Mouse (Mus musculus): ENCODE measurements around the gene Faim. TPM values are rescaled to one million over a fixed set of nuclear protein-coding genes. Genes with fewer than 3 reads are reported as not detected.

Gene Faim
- polyA plus RNA-seq, 1 experiment from 2014 or later = 39.9 TPM

DNA sequence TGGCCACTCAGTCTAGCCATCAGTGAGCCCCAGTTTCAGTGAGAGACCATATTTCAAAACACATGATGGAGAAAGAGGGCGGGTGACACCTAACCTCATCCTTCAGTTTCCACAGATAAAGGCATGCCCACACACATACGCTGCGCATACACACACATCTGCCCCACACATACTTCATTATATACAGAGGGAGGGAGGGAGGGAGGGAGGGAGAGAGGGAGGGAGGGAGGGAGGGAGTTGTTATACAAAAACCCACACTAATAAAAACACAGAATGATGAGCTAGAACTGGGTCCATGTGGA, 23.7 kb downstream of the Faim start:
- no peak for TF ChIP-seq CTCF (IDR thresholded peaks at IDR 0.05)
- ChIA-PET POLR2A (no interaction called here), CTCF (no interaction called here)
- DNase-seq (ENCODE audit: low read depth, low spot score) (no peak), ATAC-seq (no peak)
- H3K27me3 ChIP-seq = no peaks in the 10 kb centered on the region
- in situ Hi-C loops (cut with MboI; ENCODE audit: low pct_unique_long_range_greater_than_20kb) = no loop called here

DNA sequence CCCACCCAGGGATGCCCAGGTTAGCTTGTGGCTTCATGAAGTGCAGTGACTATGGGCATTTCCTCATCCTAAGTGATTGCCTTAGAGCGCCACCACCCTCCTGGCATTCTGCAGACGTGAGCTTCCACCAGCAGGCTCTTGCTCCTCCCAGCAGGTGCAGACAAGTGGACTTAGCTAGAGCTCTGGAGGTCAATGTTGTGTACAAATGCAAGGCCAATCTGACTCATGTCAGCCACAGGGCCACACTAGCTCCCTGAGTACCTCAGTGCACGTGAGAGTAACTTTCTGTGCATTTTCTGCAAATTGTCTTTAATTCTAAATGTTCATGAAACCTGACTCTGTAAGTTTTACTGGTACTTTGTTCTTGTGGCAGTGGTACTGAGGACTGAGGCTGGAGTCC, 30.1 kb downstream of the Faim start:
- ATAC-seq (no peak), DNase-seq (ENCODE audit: low read depth, low spot score) (no peak)
- ChIA-PET POLR2A (no interaction called here), CTCF (no interaction called here)
- in situ Hi-C loops (cut with MboI; ENCODE audit: low pct_unique_long_range_greater_than_20kb) = no loop called here
- TF ChIP-seq CTCF (IDR thresholded peaks at IDR 0.05) = no peak
- H3K27me3 ChIP-seq = no peaks in the 10 kb centered on the region

DNA sequence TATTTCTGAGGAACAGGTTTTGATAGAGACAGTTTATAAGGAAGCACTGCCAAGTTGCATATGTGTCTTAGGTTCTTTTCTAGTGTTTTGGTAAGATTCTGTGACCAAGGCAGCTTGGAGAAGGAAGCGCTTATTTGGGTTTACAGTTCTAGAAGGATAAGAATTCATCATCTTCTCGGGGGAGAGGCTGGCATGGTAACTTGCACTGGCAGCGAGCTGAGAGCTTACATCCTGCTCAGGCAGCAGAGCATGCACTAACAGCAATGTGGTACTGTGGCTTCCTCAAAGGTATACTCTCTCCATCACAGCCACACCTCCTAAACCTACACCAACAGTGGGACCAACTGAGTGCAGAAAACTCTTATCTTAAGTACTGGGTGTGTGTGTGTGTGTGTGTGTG, 30.6 kb downstream of the Faim start:
- in situ Hi-C loops (cut with MboI; ENCODE audit: low pct_unique_long_range_greater_than_20kb) = no loop called here
- no peak for ATAC-seq

DNA sequence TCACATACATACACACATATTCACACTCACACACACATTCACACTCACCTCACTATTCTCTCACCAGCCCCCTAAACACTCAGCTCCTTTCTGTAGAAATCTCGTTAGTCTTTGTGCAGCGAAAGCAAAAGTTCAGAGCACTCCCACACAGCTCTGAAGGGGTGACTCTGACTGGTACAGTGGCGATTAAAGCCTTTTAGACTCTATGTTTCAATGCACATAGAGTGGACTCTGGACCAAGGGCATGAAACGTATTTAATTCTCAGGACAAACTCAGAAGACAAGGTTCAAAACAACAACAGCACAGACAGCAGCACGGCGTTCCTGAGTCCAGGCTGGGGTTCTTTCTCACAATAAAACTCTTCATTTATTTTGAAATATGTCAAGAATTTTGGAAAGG, 31.5 kb downstream of the Faim start:
- in situ Hi-C loops (cut with MboI; ENCODE audit: low pct_unique_long_range_greater_than_20kb) = no loop called here
- no peak for DNase-seq (ENCODE audit: low read depth, low spot score)
- CTCF ChIA-PET = no interaction called here
- POLR2A ChIA-PET = no interaction called here
- ATAC-seq = no peak
- H3K27me3 ChIP-seq = no peaks in the 10 kb centered on the region
- TF ChIP-seq CTCF (IDR thresholded peaks at IDR 0.05) = no peak

More for the DNA sequence above, 30.6 kb downstream of the Faim start:
- ChIA-PET POLR2A (no interaction called here), CTCF (no interaction called here)
- TF ChIP-seq CTCF (IDR thresholded peaks at IDR 0.05) = no peak
- no peak for DNase-seq (ENCODE audit: low read depth, low spot score)
- no peaks in the 10 kb centered on the region for H3K27me3 ChIP-seq

DNA sequence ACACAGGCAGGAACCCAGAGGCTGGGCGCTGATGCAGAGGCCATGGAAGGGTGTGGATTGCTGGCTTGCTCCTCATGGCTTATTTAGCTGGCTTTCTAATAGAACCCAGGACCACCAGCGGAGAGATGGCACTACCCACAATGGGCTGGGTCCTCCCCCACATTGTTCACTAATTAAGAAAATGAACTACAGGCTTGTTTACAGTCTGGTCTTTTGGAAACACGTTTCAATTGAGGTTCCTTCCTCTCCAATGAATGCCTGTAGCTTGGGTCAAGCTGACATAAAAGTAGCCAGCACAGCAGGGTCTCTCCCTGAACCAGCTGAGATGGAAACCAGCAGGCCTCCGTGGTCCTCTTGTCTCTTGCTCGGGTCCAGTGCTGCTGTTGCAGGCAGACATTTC, 35.0 kb downstream of the Faim start:
- ChIA-PET POLR2A (no interaction called here), CTCF (no interaction called here)
- no peak for TF ChIP-seq CTCF (IDR thresholded peaks at IDR 0.05)
- no peak for DNase-seq (ENCODE audit: low read depth, low spot score)
- in situ Hi-C loops (cut with MboI; ENCODE audit: low pct_unique_long_range_greater_than_20kb) = no loop called here
- no peak for ATAC-seq
- H3K27me3 ChIP-seq = no peaks in the 10 kb centered on the region

DNA sequence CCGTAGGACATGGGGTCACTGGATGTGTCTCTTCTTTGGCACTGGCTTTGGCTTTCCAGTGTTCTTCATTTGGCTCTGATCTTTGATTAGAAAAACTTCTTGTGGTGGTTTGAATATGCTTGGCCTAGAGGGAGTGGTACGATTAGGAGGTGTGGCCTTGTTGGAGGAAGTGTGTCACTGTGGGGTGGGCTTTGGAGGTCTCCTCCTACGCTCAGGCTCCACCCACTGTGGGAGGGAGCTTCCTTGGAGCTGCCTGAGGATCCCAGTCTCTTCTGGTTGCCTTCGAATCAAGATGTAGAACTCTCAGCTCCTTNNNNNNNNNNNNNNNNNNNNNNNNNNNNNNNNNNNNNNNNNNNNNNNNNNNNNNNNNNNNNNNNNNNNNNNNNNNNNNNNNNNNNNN, 35.6 kb downstream of the Faim start:
- in situ Hi-C loops (cut with MboI; ENCODE audit: low pct_unique_long_range_greater_than_20kb) = no loop called here
- no peaks in the 10 kb centered on the region for H3K27me3 ChIP-seq
- ChIA-PET CTCF (no interaction called here), POLR2A (no interaction called here)
- DNase-seq (ENCODE audit: low read depth, low spot score) = no peak
- no peak for TF ChIP-seq CTCF (IDR thresholded peaks at IDR 0.05)
- no peak for ATAC-seq

DNA sequence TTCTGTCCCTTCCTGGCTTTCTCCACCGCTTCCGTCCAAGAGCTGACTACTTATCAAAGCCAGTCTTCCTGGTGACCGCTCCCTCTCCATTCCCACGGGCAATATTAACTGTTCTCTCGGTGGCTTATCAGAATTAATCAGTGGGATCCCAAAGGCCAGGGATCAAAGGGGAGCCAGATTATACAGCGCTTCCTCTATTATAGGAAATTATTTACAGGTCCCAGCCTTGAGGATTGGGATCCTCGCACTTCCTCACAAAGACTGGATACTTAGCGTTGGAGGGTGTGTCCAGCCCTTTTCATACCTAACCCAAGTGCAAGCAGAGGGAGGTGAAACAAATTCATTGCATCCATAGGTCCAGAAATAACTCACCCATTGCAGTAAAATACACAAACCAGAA, 45.9 kb downstream of the Faim start:
- no peak for TF ChIP-seq CTCF (IDR thresholded peaks at IDR 0.05)
- POLR2A ChIA-PET = no interaction called here
- in situ Hi-C loops (cut with MboI; ENCODE audit: low pct_unique_long_range_greater_than_20kb) = no loop called here
- no peaks in the 10 kb centered on the region for H3K27me3 ChIP-seq
- CTCF ChIA-PET = no interaction called here
- DNase-seq (ENCODE audit: low read depth, low spot score) (no peak), ATAC-seq (no peak)

DNA sequence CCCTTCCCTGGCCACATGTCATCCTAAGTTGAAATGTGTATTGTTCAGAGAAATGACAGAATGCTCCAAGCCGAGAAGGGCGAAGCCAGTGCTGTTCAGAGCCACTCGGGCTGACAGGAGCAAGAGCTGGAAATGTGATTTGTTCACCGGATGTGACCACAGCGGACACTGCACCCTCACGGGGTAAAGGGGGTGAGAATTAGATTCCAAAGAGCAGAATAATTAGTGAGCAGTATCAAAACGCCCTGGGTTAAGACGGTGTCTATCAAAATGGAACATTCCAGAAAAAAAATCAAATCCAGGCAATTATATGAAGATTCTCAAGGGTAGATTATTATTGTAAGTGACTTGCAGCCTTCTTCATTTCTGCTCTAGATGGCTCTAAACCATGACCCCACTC, 47.9 kb downstream of the Faim start:
- in situ Hi-C loops (cut with MboI; ENCODE audit: low pct_unique_long_range_greater_than_20kb) = no loop called here
- H3K27me3 ChIP-seq = no peaks in the 10 kb centered on the region
- CTCF ChIA-PET = no interaction called here
- POLR2A ChIA-PET = no interaction called here
- no peak for DNase-seq (ENCODE audit: low read depth, low spot score)
- ATAC-seq = no peak
- no peak for TF ChIP-seq CTCF (IDR thresholded peaks at IDR 0.05)

DNA sequence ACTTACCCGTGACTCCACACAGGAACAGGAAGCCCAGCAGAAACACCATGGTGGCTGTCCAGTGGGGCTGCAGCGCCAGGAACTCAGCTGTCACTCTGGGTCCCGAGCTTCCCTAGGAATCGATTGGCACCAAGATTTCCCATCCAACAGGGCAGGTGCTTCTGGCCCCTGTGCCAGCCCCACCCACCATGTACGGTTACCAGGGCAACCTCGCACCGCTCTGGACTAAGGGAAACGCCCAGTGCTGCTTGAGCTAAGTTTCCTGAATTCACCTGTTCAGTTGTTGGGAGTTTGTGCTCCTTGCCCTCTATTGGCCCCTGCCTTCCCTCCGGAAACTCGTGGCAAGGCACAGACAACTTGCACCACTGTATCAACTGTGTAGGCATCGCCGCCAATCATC, 49.4 kb downstream of the Faim start, which contains the start of gene Gm1123:
Gene Gm1123, minus strand, starts transcription at position 141 of the 400 bp plus-strand sequence.
- ChIA-PET CTCF (no interaction called here), POLR2A (no interaction called here)
- in situ Hi-C loops (cut with MboI; ENCODE audit: low pct_unique_long_range_greater_than_20kb) = no loop called here
- TF ChIP-seq CTCF (IDR thresholded peaks at IDR 0.05) = no peak
- no peaks in the 10 kb centered on the region for H3K27me3 ChIP-seq
- DNase-seq (ENCODE audit: low read depth, low spot score) = no peak
- no peak for ATAC-seq

DNA sequence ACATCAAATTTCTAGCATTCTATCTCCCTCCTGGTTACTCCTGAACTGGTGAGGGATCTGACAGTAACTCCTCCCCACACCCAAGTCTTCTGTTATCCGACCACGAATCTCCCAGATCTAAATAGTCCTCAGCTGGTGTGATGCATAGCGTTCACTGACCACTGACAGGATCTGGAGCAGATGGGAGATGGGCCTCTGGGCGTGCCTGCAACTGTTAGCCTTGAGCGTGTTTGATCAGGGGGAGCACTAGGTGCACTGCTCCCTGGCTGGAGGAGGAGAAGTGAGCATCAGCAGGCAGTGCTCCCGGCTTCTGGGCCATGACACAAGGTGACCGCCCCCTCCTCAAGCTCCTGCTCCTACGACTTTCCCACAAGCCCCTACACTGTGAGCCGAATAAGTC, 55.8 kb downstream of the Faim start:
- no peak for ATAC-seq
- no peak for TF ChIP-seq CTCF (IDR thresholded peaks at IDR 0.05)
- no peaks in the 10 kb centered on the region for H3K27me3 ChIP-seq
- ChIA-PET POLR2A (no interaction called here), CTCF (no interaction called here)
- DNase-seq (ENCODE audit: low read depth, low spot score) = no peak
- in situ Hi-C loops (cut with MboI; ENCODE audit: low pct_unique_long_range_greater_than_20kb) = no loop called here

DNA sequence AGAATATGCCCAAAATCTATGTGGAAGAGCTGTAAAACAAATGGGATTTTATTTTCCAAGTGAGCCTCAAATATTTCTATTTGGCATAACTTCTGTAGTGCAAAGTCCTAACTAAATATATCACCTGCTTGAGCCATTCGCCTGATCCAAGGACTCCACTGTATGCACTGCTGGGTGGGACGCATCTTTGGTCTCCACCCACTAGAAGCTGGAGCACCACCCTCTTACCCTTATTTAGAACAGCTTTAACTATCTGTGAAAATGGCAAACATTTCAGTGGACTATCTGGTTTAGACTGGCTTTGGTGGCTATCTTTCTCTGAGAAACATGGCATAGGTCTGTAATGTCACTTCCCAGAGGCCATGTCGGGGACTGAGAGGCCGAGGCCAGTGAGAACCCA, 56.5 kb downstream of the Faim start:
- ATAC-seq (no peak), DNase-seq (ENCODE audit: low read depth, low spot score) (no peak)
- in situ Hi-C loops (cut with MboI; ENCODE audit: low pct_unique_long_range_greater_than_20kb) = no loop called here
- POLR2A ChIA-PET = no interaction called here
- H3K27me3 ChIP-seq = no peaks in the 10 kb centered on the region
- no peak for TF ChIP-seq CTCF (IDR thresholded peaks at IDR 0.05)
- CTCF ChIA-PET = no interaction called here

DNA sequence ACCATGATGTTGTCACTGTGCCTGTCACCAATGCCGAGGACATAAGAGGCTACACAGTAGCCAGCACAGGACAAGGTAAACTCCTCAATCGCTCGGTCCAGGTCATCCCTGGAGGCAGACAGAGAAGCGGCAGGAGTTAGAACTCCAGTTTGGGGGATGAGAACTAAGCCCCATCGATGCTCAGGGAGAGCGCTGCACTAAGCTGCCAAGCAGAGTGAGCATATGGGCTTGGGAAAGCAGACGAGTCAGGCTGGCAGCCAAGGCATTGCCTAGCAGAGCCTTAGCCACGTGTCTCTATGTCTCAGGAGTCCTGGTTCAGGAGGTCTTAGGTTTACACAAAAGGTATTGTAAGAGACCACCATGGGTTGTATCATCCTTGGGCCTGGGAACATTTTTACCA, 58.6 kb downstream of the Faim start:
- POLR2A ChIA-PET = no interaction called here
- TF ChIP-seq CTCF (IDR thresholded peaks at IDR 0.05) = no peak
- in situ Hi-C loops (cut with MboI; ENCODE audit: low pct_unique_long_range_greater_than_20kb) = no loop called here
- H3K27me3 ChIP-seq = no peaks in the 10 kb centered on the region
- no peak for ATAC-seq
- no peak for DNase-seq (ENCODE audit: low read depth, low spot score)
- CTCF ChIA-PET = interaction anchor here (1.2 kb wide), 1 partner anchor 198 kb away, joined by 3 read pairs; no protein-coding TSS in a partner anchor
